Mouse (Mus musculus): Measurements from ENCODE around the gene Abo. TPM values are rescaled to one million over a fixed set of nuclear protein-coding genes. Genes with fewer than 3 reads are reported as not detected.

Abo gene
- total and polyA plus RNA-seq, 2 experiments = not detected

DNA sequence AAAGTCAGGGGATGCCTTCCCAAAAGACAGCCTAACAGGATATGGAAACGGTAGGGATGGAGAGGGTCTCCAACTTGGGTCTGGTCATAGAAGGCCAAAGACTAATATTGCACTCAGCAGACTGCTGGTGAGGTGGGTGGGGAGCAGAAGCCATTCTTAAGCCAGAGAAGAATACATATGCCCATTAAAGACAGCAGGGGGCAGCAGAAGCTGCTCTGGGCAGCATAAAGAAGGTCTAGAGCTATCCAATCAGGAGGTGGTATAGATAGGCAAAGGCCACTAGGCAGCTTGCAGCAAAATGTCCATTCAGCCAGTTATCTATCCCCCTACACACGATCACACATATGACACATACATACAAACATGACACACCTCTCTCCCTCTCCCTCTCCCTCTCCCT, 17.1 kb downstream of the Abo start:
- H3K79me2 ChIP-seq (ENCODE audit: control insufficient read depth, insufficient read depth, low read length) = no peaks in the 10 kb centered on the region
- no peak overlapping the region for H3K27ac ChIP-seq (replicated peaks; ENCODE audit: insufficient read depth, low read depth, low read length)
- TF ChIP-seq POLR2A (IDR thresholded peaks at IDR 0.05; ENCODE audit: extremely low read depth, insufficient read depth, low read length) (no peak), CTCF (IDR thresholded peaks at IDR 0.05; ENCODE audit: low read depth, low read length) (peak; percentile 47; the same call in 1 of the 2 replicates)
- H3K36me3 ChIP-seq (ENCODE audit: control insufficient read depth, insufficient read depth, low read length) = no peaks in the 10 kb centered on the region
- no peaks in the 10 kb centered on the region for H3K4me1 ChIP-seq (ENCODE audit: control insufficient read depth, insufficient read depth, low read length)
- WGBS = 32% methylated on average over 2 of the region's 2 CpGs
- DNase-seq (ENCODE audit: extremely low read depth, low read depth, low spot score) = peak; percentile 39
- H3K27me3 ChIP-seq (ENCODE audit: control insufficient read depth, insufficient read depth, low read length) = no peaks in the 10 kb centered on the region
- H3K4me3 ChIP-seq (ENCODE audit: insufficient read depth, low read depth, low read length) = no peak overlapping the region
- no peak overlapping the region for H3K9ac ChIP-seq (ENCODE audit: low read depth, low read length)

DNA sequence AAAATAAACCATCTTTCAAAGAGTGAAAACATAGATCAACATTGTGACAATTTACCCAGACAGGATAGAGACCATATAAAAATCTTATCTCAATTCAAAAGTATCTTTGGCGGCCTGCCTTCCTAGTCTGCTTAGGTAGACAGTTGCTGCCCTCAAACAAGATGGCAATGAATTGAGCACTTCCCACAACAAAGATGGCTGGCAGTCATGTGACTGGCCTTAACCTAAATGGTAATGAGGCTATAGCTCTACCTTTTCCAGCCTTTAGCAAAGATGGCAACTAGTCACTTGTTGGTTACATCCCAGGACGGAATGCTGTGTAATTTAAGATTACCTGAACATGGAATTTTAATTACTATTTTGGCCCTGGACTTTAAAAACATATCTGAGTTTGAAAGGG, 32.3 kb downstream of the Abo start:
- 91% methylated on average over 2 of the region's 2 CpGs for WGBS
- Histone ChIP-seq H3K9ac (ENCODE audit: low read depth, low read length) (no peak overlapping the region), H3K79me2 (ENCODE audit: control insufficient read depth, insufficient read depth, low read length) (no peaks in the 10 kb centered on the region), H3K36me3 (ENCODE audit: control insufficient read depth, insufficient read depth, low read length) (no peaks in the 10 kb centered on the region), H3K27ac (replicated peaks; ENCODE audit: insufficient read depth, low read depth, low read length) (no peak overlapping the region), H3K27me3 (ENCODE audit: control insufficient read depth, insufficient read depth, low read length) (no peaks in the 10 kb centered on the region), H3K4me3 (ENCODE audit: insufficient read depth, low read depth, low read length) (no peak overlapping the region), H3K4me1 (ENCODE audit: control insufficient read depth, insufficient read depth, low read length) (no peaks in the 10 kb centered on the region)
- no peak for DNase-seq (ENCODE audit: extremely low read depth, low read depth, low spot score)
- TF ChIP-seq CTCF (IDR thresholded peaks at IDR 0.05; ENCODE audit: low read depth, low read length) (no peak), POLR2A (IDR thresholded peaks at IDR 0.05; ENCODE audit: extremely low read depth, insufficient read depth, low read length) (no peak)

DNA sequence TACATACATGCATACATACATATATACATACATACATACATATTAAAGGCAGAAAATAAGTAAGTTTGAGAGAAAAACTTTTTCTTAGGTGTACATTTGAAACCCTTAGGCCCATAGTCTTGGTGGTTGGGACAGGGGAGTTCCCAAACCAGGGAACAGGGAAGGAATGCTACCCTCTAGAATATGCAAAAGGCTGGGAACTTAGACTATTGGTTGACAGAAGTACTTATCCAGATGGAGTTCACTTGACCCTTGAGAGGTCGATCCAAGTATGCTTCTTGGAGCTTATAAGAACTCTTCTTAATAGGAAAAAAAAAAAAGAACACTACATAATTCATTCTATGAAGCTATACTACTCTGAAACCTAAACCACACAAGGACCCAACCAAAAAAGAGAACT, 36.7 kb downstream of the Abo start:
- no peak overlapping the region for H3K4me3 ChIP-seq (ENCODE audit: insufficient read depth, low read depth, low read length)
- no peak overlapping the region for H3K9ac ChIP-seq (ENCODE audit: low read depth, low read length)
- H3K27me3 ChIP-seq (ENCODE audit: control insufficient read depth, insufficient read depth, low read length) = no peaks in the 10 kb centered on the region
- H3K79me2 ChIP-seq (ENCODE audit: control insufficient read depth, insufficient read depth, low read length) = no peaks in the 10 kb centered on the region
- H3K4me1 ChIP-seq (ENCODE audit: control insufficient read depth, insufficient read depth, low read length) = no peaks in the 10 kb centered on the region
- DNase-seq (ENCODE audit: extremely low read depth, low read depth, low spot score) = no peak
- no peak for TF ChIP-seq POLR2A (IDR thresholded peaks at IDR 0.05; ENCODE audit: extremely low read depth, insufficient read depth, low read length)
- TF ChIP-seq CTCF (IDR thresholded peaks at IDR 0.05; ENCODE audit: low read depth, low read length) = no peak
- WGBS = 88% methylated on average over 1 of the region's 1 CpGs
- no peaks in the 10 kb centered on the region for H3K36me3 ChIP-seq (ENCODE audit: control insufficient read depth, insufficient read depth, low read length)
- H3K27ac ChIP-seq (replicated peaks; ENCODE audit: insufficient read depth, low read depth, low read length) = no peak overlapping the region

DNA sequence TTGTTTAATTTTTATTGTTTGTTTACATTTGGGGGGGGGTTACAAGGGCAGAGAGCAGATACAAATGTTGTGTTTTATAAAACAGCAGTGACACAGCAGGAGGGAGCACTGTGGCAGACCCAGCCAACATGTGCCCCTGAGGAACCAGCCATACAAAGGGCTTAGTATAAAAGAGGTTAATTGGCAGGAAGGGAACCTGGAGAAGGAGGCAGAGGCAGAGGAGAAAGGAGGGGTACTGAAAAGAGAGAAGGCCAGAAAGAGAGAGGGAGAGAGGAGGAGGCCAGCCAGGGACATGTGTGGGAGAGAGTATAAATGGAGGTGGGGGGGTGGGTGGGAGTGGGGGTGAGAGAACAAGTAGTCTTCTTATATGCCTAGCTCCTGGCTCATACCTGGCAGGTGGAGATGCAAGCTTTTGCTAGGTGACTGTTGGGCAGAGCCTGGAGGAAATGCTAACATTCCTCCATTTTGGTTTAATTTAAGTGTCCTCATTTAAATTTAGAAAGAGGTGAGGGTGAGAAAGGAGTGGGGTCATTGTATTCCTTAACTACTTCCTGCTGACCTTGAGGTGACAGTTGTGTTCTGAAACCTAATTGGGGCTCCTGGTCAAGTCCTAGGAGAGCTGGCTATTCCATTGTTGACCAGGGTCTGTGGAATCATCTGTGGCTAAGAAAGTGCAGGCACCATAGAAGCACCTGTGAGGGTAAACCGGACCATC, 37.4 kb downstream of the Abo start:
- Histone ChIP-seq H3K4me1 (ENCODE audit: control insufficient read depth, insufficient read depth, low read length) (no peaks in the 10 kb centered on the region), H3K36me3 (ENCODE audit: control insufficient read depth, insufficient read depth, low read length) (no peaks in the 10 kb centered on the region), H3K4me3 (ENCODE audit: insufficient read depth, low read depth, low read length) (no peak overlapping the region), H3K27me3 (ENCODE audit: control insufficient read depth, insufficient read depth, low read length) (no peaks in the 10 kb centered on the region), H3K79me2 (ENCODE audit: control insufficient read depth, insufficient read depth, low read length) (no peaks in the 10 kb centered on the region), H3K27ac (replicated peaks; ENCODE audit: insufficient read depth, low read depth, low read length) (no peak overlapping the region), H3K9ac (ENCODE audit: low read depth, low read length) (no peak overlapping the region)
- 94% methylated on average over 1 of the region's 1 CpGs for WGBS
- TF ChIP-seq CTCF (IDR thresholded peaks at IDR 0.05; ENCODE audit: low read depth, low read length) (no peak), POLR2A (IDR thresholded peaks at IDR 0.05; ENCODE audit: extremely low read depth, insufficient read depth, low read length) (no peak)
- no peak for DNase-seq (ENCODE audit: extremely low read depth, low read depth, low spot score)

Other genes starting within 250 kb of the Abo start
- gene Fam69b, start 236.5 kb downstream of the Abo start, total RNA-seq (2014; rRNA removed) = 0.09 and 0.13 TPM in 2 replicates
- gene Fam69b, start 236.5 kb downstream of the Abo start, polyA plus RNA-seq (2012; rRNA removed) = 0.41 and 0.60 TPM in 2 replicates
- gene Lcn4, start 193.7 kb downstream of the Abo start, total RNA-seq (2014; rRNA removed) = not detected in 2 replicates
- gene Lcn4, start 193.7 kb downstream of the Abo start, polyA plus RNA-seq (2012; rRNA removed) = not detected in 2 replicates
- gene Surf6, start 37.9 kb upstream of the Abo start, total RNA-seq (2014; rRNA removed) = 6.2 and 7.8 TPM in 2 replicates
- 6.1 and 6.2 TPM in 2 replicates for gene Surf6, start 37.9 kb upstream of the Abo start, polyA plus RNA-seq (2012; rRNA removed)
- gene Med22, start 45.7 kb upstream of the Abo start, total RNA-seq (2014; rRNA removed) = 12.9 and 16.8 TPM in 2 replicates
- gene Med22, start 45.7 kb upstream of the Abo start, polyA plus RNA-seq (2012; rRNA removed) = 25.5 and 26.4 TPM in 2 replicates
- 721 and 835 TPM in 2 replicates for gene Rpl7a, start 45.8 kb upstream of the Abo start, total RNA-seq (2014; rRNA removed)
- gene Rpl7a, start 45.8 kb upstream of the Abo start, polyA plus RNA-seq (2012; rRNA removed) = 398 and 434 TPM in 2 replicates
- 10.0 and 10.3 TPM in 2 replicates for gene Surf2, start 51.4 kb upstream of the Abo start, total RNA-seq (2014; rRNA removed)
- 11.6 and 14.5 TPM in 2 replicates for gene Surf2, start 51.4 kb upstream of the Abo start, polyA plus RNA-seq (2012; rRNA removed)
- 55.5 and 60.5 TPM in 2 replicates for gene Surf1, start 51.6 kb upstream of the Abo start, total RNA-seq (2014; rRNA removed)
- 51.7 and 57.2 TPM in 2 replicates for gene Surf1, start 51.6 kb upstream of the Abo start, polyA plus RNA-seq (2012; rRNA removed)
- gene Surf4, start 68.9 kb upstream of the Abo start, total RNA-seq (2014; rRNA removed) = 135 and 193 TPM in 2 replicates
- gene Surf4, start 68.9 kb upstream of the Abo start, polyA plus RNA-seq (2012; rRNA removed) = 318 and 322 TPM in 2 replicates
- gene Stkld1, start 69.1 kb upstream of the Abo start, total RNA-seq (2014; rRNA removed) = 0.09 TPM in 1 of 2 replicates, not detected in the other
- gene Stkld1, start 69.1 kb upstream of the Abo start, polyA plus RNA-seq (2012; rRNA removed) = 0.06 and 0.11 TPM in 2 replicates
- gene Rexo4, start 99.4 kb upstream of the Abo start, total RNA-seq (2014; rRNA removed) = 15.2 TPM in 2 replicates
- 8.3 and 11.8 TPM in 2 replicates for gene Rexo4, start 99.4 kb upstream of the Abo start, polyA plus RNA-seq (2012; rRNA removed)
- gene Adamts13, start 108.4 kb upstream of the Abo start, total RNA-seq (2014; rRNA removed) = 5.6 and 8.3 TPM in 2 replicates
- gene Adamts13, start 108.4 kb upstream of the Abo start, polyA plus RNA-seq (2012; rRNA removed) = 5.8 and 11.2 TPM in 2 replicates
- gene Cacfd1, start 144.9 kb upstream of the Abo start, total RNA-seq (2014; rRNA removed) = 17.7 and 21.5 TPM in 2 replicates
- gene Cacfd1, start 144.9 kb upstream of the Abo start, polyA plus RNA-seq (2012; rRNA removed) = 48.1 and 58.0 TPM in 2 replicates
- gene Slc2a6, start 163.0 kb upstream of the Abo start, total RNA-seq (2014; rRNA removed) = 0.34 and 0.46 TPM in 2 replicates
- gene Slc2a6, start 163.0 kb upstream of the Abo start, polyA plus RNA-seq (2012; rRNA removed) = 0.39 and 0.50 TPM in 2 replicates
- gene Mymk, start 207.2 kb upstream of the Abo start, total RNA-seq (2014; rRNA removed) = not detected in 2 replicates
- not detected in 2 replicates for gene Mymk, start 207.2 kb upstream of the Abo start, polyA plus RNA-seq (2012; rRNA removed)
- gene Adamtsl2, start 214.4 kb upstream of the Abo start, total RNA-seq (2014; rRNA removed) = 3.5 and 4.4 TPM in 2 replicates
- gene Adamtsl2, start 214.4 kb upstream of the Abo start, polyA plus RNA-seq (2012; rRNA removed) = 4.4 and 6.7 TPM in 2 replicates

Data from liver, adult 2 months (tissue).